Mouse (Mus musculus) limb, embryonic 12.5 days (tissue): ENCODE measurements around the gene Nck2. TPM values are rescaled to one million over a fixed set of nuclear protein-coding genes. Genes with fewer than 3 reads are reported as not detected.

Experiments
- ATAC-seq: fragments of 200-750 bp; cut with Nextera tagmentation; 2 replicates; pipeline ENCODE4 v1.8.0; 2017; ENCODE audit warnings: low read depth, moderate TSS enrichment; ENCODE audit not compliant: insufficient number of reproducible peaks, insufficient read depth, low FRiP score, low TSS enrichment
- H3K27ac ChIP-seq: fragments of 300-500 bp; sonication (generic); 2 replicates; pipeline ENCODE4 v1.5.1; 2016; ENCODE audit warnings: mild to moderate bottlenecking, moderate library complexity
- H3K27me3 ChIP-seq: fragments of 300-500 bp; sonication (generic); 2 replicates; pipeline ENCODE4 v1.6.1; 2016; ENCODE audit warnings: mild to moderate bottlenecking, moderate library complexity
- H3K36me3 ChIP-seq: fragments of 300-500 bp; sonication (generic); 2 replicates; pipeline ENCODE4 v1.6.1; 2016; ENCODE audit warnings: mild to moderate bottlenecking, moderate library complexity
- H3K4me1 ChIP-seq: fragments of 300-500 bp; sonication (generic); replicated peaks from 2 replicates; pipeline ENCODE4 v1.6.1; 2016
- H3K4me2 ChIP-seq: fragments of 300-500 bp; sonication (generic); 2 replicates; pipeline ENCODE4 v1.6.1; 2016; ENCODE audit warnings: mild to moderate bottlenecking, moderate library complexity
- H3K4me3 ChIP-seq: fragments of 300-500 bp; sonication (generic); replicated peaks from 2 replicates; pipeline ENCODE4 v1.5.1; 2016; ENCODE audit warnings: mild to moderate bottlenecking
- H3K9ac ChIP-seq: fragments of 300-500 bp; sonication (generic); replicated peaks from 2 replicates; pipeline ENCODE4 v1.6.1; 2016; ENCODE audit warnings: mild to moderate bottlenecking, moderate library complexity
- H3K9me3 ChIP-seq: fragments of 300-500 bp; sonication (generic); 2 replicates; pipeline ENCODE4 v1.6.1; 2016; ENCODE audit warnings: mild to moderate bottlenecking, moderate library complexity
- WGBS: fragments of 180-500 bp; shearing (Covaris S2); methylation state at CpG from one replicate; pipeline ENCODE4 v1.1.7; 2016; 5-methylcytosine and 5-hydroxymethylcytosine counted together
- polyA plus RNA-seq: library from polyadenylated mRNA; unstranded; fragments of >200 nt; fragmentation: Nextera tagmentation; extraction: Ambion mirVana; gene quantifications from 2 replicates; pipeline ENCODE4 v1.2.1, GENCODE M21; 2016

The Nck2 gene
- polyA plus RNA-seq, 1 experiment from 2014 or later: 63.2 TPM

GRCm38 (mm10) chr1:43559043-43559692 lies 114.8 kb downstream of the Nck2 start:
- no peak overlapping the region for H3K4me3 ChIP-seq
- no peaks in the 10 kb centered on the region for H3K27me3 ChIP-seq
- H3K27ac ChIP-seq: no peak overlapping the region
- 85% methylated on average over 5 of the region's 5 CpGs for WGBS
- no peak for ATAC-seq
- no peaks in the 10 kb centered on the region for H3K9me3 ChIP-seq
- H3K4me2 ChIP-seq: no peak overlapping the region
- H3K9ac ChIP-seq: no peak overlapping the region
- H3K4me1 ChIP-seq: peaks cover 33% of the 10 kb centered on the region
- H3K36me3 ChIP-seq: peaks cover 32% of the 10 kb centered on the region

GRCm38 (mm10) chr1:43561085-43561484 lies 116.7 kb downstream of the Nck2 start:
- WGBS: 89% methylated on average over 3 of the region's 3 CpGs
- Histone ChIP-seq H3K9me3 (no peaks in the 10 kb centered on the region), H3K27me3 (no peaks in the 10 kb centered on the region), H3K4me3 (no peak overlapping the region), H3K4me1 (peaks cover 13% of the 10 kb centered on the region), H3K4me2 (no peak overlapping the region), H3K9ac (no peak overlapping the region), H3K27ac (no peak overlapping the region), H3K36me3 (peaks cover 27% of the 10 kb centered on the region)
- ATAC-seq: no peak

GRCm38 (mm10) chr1:43562002-43562666 lies 117.8 kb downstream of the Nck2 start:
- H3K27ac ChIP-seq: no peak overlapping the region
- WGBS: 83% methylated on average over 13 of the region's 13 CpGs
- no peaks in the 10 kb centered on the region for H3K9me3 ChIP-seq
- no peak overlapping the region for H3K9ac ChIP-seq
- peaks cover 3% of the 10 kb centered on the region; the same call in 1 of the 2 replicates for H3K4me1 ChIP-seq
- H3K4me2 ChIP-seq: no peak overlapping the region
- no peak for ATAC-seq
- H3K36me3 ChIP-seq: peaks cover 27% of the 10 kb centered on the region
- H3K27me3 ChIP-seq: no peaks in the 10 kb centered on the region
- H3K4me3 ChIP-seq: no peak overlapping the region

GRCm38 (mm10) chr1:43565260-43565659 lies 120.9 kb downstream of the Nck2 start:
- Histone ChIP-seq H3K27ac (no peak overlapping the region), H3K27me3 (no peaks in the 10 kb centered on the region), H3K9me3 (no peaks in the 10 kb centered on the region), H3K4me1 (no peaks in the 10 kb centered on the region), H3K9ac (no peak overlapping the region), H3K4me2 (no peak overlapping the region), H3K36me3 (peaks cover 36% of the 10 kb centered on the region), H3K4me3 (no peak overlapping the region)
- WGBS: 90% methylated on average over 4 of the region's 4 CpGs
- ATAC-seq: no peak

- H3K4me3 ChIP-seq: no peak overlapping the region
- ATAC-seq: no peak
- H3K4me1 ChIP-seq: no peaks in the 10 kb centered on the region
- 80% methylated on average over 8 of the region's 8 CpGs for WGBS
- no peak overlapping the region for H3K9ac ChIP-seq
- H3K36me3 ChIP-seq: peaks cover 43% of the 10 kb centered on the region
- H3K27ac ChIP-seq: no peak overlapping the region
- H3K4me2 ChIP-seq: no peak overlapping the region
- no peaks in the 10 kb centered on the region for H3K27me3 ChIP-seq
- H3K9me3 ChIP-seq: no peaks in the 10 kb centered on the region
These were observed 122.4 kb downstream of the Nck2 start for GRCm38 (mm10) chr1:43566677-43567377.

GRCm38 (mm10) chr1:43568824-43569223 lies 124.4 kb downstream of the Nck2 start:
- Histone ChIP-seq H3K4me2 (no peak overlapping the region), H3K27me3 (no peaks in the 10 kb centered on the region), H3K27ac (no peak overlapping the region), H3K4me3 (no peak overlapping the region), H3K4me1 (no peaks in the 10 kb centered on the region), H3K9ac (no peak overlapping the region), H3K9me3 (no peaks in the 10 kb centered on the region), H3K36me3 (peaks cover 40% of the 10 kb centered on the region)
- WGBS: 80% methylated on average over 10 of the region's 10 CpGs
- no peak for ATAC-seq

- ATAC-seq: no peak
- Histone ChIP-seq H3K9ac (no peak overlapping the region), H3K4me1 (0 out of 2 replicates have a peak, but pooled peaks cover 7% of the 10 kb centered on the region), H3K9me3 (no peaks in the 10 kb centered on the region), H3K36me3 (peaks cover 40% of the 10 kb centered on the region), H3K4me3 (no peak overlapping the region), H3K27ac (no peak overlapping the region), H3K27me3 (no peaks in the 10 kb centered on the region), H3K4me2 (no peak overlapping the region)
- WGBS: 95% methylated on average over 4 of the region's 4 CpGs
These were observed 126.7 kb downstream of the Nck2 start for GRCm38 (mm10) chr1:43571105-43571504.

GRCm38 (mm10) chr1:43574793-43575304 lies 130.5 kb downstream of the Nck2 start:
- Histone ChIP-seq H3K27me3 (no peaks in the 10 kb centered on the region), H3K9me3 (no peaks in the 10 kb centered on the region), H3K4me3 (no peak overlapping the region), H3K27ac (no peak overlapping the region), H3K9ac (no peak overlapping the region), H3K36me3 (peaks cover 19% of the 10 kb centered on the region), H3K4me2 (no peak overlapping the region), H3K4me1 (0 out of 2 replicates have a peak, but pooled peaks cover 7% of the 10 kb centered on the region)
- ATAC-seq: no peak
- WGBS: 70% methylated on average over 3 of the region's 3 CpGs

- WGBS: 89% methylated on average over 3 of the region's 3 CpGs
- no peak overlapping the region for H3K27ac ChIP-seq
- 0 out of 2 replicates have a peak, but pooled peaks cover 7% of the 10 kb centered on the region for H3K4me1 ChIP-seq
- H3K4me2 ChIP-seq: no peak overlapping the region
- no peak overlapping the region for H3K9ac ChIP-seq
- ATAC-seq: no peak
- H3K4me3 ChIP-seq: no peak overlapping the region
- no peaks in the 10 kb centered on the region for H3K27me3 ChIP-seq
- H3K36me3 ChIP-seq: peaks cover 4% of the 10 kb centered on the region
- no peaks in the 10 kb centered on the region for H3K9me3 ChIP-seq
These were observed 133.0 kb downstream of the Nck2 start for GRCm38 (mm10) chr1:43577371-43577770.

- no peaks in the 10 kb centered on the region for H3K4me1 ChIP-seq
- H3K4me3 ChIP-seq: no peak overlapping the region
- no peaks in the 10 kb centered on the region for H3K27me3 ChIP-seq
- 85% methylated on average over 1 of the region's 1 CpGs for WGBS
- no peaks in the 10 kb centered on the region for H3K36me3 ChIP-seq
- H3K9me3 ChIP-seq: no peaks in the 10 kb centered on the region
- ATAC-seq: no peak
- no peak overlapping the region for H3K4me2 ChIP-seq
- no peak overlapping the region for H3K9ac ChIP-seq
- no peak overlapping the region for H3K27ac ChIP-seq
These were observed 139.2 kb downstream of the Nck2 start for GRCm38 (mm10) chr1:43583564-43583963.

GRCm38 (mm10) chr1:43589001-43589400 lies 144.6 kb downstream of the Nck2 start:
- no peak overlapping the region for H3K27ac ChIP-seq

More at GRCm38 (mm10) chr1:43589001-43589400, 144.6 kb downstream of the Nck2 start:
- H3K27me3 ChIP-seq: no peaks in the 10 kb centered on the region
- H3K9me3 ChIP-seq: no peaks in the 10 kb centered on the region
- no peak for ATAC-seq
- peaks cover 15% of the 10 kb centered on the region for H3K4me1 ChIP-seq
- H3K4me3 ChIP-seq: no peak overlapping the region
- H3K9ac ChIP-seq: no peak overlapping the region
- no peaks in the 10 kb centered on the region for H3K36me3 ChIP-seq
- WGBS: 81% methylated on average over 1 of the region's 1 CpGs
- no peak overlapping the region for H3K4me2 ChIP-seq
